Mouse (Mus musculus) urinary bladder, postnatal 36 days (tissue): Measurements from ENCODE around the gene Ccdc51.

Experiments used
- DNase-seq, 2 experiments: peaks; one replicate each; pipeline ENCODE4 v3.0.0; 2022; ENCODE audit warnings: low spot score in 2 of 2, mixed read lengths in 1 of 2

The Ccdc51 gene

GRCm38 (mm10) chr9:109082124-109082800 lies at the start of gene Ccdc51, which contains the start of gene Tma7:
Gene Ccdc51, plus strand, starts transcription at chr9:109082493.
Gene Tma7, minus strand, starts transcription at chr9:109082587.
- DNase-seq: peak; percentile 74 to 86

DNA sequence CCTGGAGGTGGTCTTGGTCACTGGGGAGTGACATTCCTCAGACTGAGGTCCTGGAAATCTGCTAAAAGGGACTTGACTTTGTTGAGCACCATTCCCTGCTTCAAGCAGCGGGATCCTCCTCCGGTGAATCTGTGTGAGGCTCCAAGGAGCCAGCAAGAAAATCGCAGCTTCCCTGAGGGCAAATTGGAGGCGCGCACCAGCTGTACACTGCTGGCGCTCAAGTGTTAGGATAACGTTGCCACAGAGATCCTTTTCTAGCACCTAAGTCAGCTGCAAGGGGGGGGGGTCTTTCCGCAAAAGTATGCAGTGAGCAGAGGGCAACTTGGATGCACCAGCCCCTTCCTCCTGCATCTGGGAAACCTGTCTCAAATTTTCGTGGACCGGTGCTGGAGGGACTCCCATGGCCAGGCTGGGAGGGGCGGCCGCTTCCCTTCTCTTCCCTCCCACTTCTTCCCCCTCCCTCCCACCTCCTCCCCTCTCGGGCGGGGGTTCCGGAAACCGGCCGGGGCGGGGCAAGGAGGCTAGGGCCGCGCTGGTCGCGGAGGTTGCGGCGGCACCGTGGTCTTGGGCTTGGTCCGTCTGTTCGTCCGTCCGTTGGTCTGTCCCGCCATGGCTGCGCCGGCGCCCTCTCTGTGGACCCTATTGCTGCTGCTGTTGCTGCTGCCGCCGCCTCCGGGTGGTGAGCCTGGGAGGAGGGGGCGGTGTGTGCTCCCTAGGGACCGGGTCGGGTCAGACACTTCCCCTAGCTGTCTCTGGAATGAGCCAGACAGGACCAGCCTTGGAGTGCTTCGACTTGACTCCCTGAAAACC lies 44.0 kb upstream of the Ccdc51 start, which contains the start of gene Shisa5:
TSS of gene Shisa5 (plus strand) at position 480 of the 810 bp plus-strand sequence.
- DNase-seq: peak; percentile 72 to 83

GRCm38 (mm10) chr9:109038901-109039364 lies 43.4 kb upstream of the Ccdc51 start:
- DNase-seq: peak; percentile 49 to 62

GRCm38 (mm10) chr9:109039681-109040080 lies 42.6 kb upstream of the Ccdc51 start:
- DNase-seq: no peak

DNA sequence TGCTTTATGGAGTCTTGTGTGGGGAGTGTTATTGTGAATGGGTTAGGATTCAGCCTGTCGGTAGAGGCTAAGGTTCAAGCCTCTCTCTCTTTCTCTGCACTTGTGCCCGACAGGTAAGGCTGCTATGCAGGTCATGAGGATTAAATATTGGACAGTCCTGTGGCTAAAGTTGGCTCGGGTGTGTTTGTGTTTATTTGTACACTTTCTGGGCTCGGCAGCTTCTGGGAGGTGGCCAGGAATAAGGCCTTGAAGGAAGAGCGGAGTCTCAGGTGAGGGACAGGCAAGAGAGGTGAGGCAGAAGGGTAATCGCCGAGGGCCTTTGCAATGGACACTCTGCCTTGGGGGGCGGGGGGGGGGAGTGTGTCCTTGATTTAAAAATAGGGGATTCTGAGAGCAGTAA lies 42.1 kb upstream of the Ccdc51 start:
- no peak for DNase-seq

GRCm38 (mm10) chr9:109040906-109041305 lies 41.4 kb upstream of the Ccdc51 start:
- DNase-seq: no peak

DNA sequence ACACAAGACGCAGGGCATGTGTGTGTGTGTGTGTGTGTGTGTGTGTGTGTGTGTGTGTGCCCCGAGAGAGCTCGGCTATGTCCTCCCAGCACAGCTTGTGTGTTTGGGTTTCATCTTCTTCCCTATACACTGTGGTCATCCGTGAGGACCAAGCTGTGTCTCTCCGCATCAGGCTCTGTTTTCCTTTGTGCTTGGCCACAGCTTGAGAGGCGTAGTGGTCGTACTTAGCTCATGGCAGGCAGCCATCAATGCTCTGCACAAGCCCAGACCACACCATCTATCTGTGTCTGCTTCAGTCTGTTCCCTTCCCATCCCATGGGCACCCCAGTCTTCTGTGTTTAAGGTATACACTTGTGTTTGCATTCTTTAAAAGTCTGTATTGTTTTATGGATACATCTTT lies 40.9 kb upstream of the Ccdc51 start:
- DNase-seq: no peak

DNA sequence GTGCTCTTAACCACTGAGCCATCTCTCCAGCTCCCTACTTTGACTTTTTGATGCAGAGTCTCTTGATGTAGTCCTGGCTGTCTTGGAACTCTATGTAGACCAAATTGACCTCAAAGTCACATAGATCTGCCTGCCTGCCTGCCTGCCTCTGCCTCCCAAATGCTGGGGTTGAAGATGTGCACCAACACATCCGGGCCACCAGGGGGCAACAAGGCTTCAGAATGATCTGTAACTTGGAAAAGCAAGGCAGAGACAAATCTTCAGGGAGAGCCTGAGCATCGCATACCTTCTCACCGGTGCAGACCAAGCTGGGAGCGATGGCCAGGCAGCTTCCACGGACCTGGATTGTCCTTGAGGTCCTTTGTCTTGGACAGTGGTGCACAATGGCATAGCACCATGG lies 36.0 kb upstream of the Ccdc51 start:
- DNase-seq: peak in 1 of 2 experiments; percentile 58

DNA sequence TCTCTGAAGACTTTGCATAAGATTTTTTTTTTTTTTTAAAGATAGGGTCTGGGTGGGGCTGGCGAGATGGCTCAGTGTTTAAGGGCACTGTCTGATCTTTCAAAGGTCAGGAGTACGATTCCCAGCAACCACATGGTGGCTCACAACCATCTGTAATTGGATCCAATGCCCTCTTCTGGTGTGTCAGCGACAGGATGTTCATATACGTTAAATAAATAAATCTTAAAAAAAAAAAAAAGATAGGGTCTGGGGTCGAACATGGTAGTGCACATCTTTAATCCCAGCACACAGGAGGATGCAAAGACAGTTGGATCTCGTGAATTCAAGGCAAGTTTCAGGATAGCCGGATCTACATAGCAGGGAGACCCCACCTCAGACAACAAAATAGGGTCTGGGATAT lies 33.0 kb upstream of the Ccdc51 start:
- DNase-seq: no peak

DNA sequence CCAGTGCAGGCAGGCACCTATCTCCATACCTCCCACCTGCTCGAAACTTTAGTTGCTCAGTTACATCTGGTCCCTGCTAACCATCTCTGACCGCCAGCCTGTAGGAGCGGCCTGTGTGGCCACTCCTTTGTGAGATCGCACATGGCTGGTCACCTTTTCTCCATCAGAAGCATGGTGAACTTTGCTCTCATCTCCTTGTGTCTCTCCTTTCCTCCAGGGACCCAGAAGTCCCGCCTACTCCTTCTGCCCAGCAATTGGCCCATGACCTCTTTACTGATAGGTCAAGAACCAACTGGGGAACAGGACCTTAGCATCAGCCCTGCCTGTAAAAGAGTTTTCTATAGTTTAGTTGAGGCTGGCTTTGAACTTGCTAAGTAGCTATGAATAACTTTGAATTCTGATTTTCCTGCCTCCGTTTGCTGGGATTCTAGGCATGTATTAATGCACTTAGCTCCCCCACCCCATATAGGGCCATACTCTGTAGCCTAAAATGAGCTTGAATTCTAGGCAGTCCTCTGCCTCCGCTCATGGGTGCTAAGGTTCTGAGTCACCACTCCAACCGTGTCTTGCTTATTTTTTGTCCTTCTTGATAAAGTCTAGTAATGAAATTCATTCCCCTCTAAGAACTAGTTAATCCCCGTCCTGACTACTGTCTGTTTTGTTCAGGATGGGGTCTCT lies 32.2 kb upstream of the Ccdc51 start:
- no peak for DNase-seq

- DNase-seq: no peak
These were observed 31.7 kb upstream of the Ccdc51 start for GRCm38 (mm10) chr9:109050674-109050997.

DNA sequence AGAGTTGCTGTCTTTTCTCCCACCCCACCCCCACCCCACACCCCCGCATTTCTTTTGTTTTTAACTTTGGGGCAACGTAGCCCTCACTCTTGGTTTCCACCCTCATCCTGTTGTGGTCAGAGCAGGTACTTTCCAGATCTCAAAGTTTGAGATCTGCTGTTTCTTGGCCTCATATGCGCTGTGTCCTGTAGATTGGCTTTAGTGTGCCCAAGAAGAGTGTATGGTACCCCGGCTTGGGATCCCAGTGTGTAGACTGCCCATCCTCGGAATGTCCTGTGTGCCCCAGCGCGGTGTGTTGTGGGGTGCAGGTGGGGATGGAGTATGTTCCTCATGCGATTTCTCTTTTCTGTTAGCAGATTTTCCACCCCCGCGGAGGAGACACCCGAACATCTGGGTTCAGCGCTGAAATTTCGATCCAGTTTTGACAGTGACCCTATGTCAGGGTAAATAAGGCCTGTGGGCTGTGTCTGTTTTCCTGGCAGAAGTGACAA lies 31.2 kb upstream of the Ccdc51 start:
- no peak for DNase-seq

DNA sequence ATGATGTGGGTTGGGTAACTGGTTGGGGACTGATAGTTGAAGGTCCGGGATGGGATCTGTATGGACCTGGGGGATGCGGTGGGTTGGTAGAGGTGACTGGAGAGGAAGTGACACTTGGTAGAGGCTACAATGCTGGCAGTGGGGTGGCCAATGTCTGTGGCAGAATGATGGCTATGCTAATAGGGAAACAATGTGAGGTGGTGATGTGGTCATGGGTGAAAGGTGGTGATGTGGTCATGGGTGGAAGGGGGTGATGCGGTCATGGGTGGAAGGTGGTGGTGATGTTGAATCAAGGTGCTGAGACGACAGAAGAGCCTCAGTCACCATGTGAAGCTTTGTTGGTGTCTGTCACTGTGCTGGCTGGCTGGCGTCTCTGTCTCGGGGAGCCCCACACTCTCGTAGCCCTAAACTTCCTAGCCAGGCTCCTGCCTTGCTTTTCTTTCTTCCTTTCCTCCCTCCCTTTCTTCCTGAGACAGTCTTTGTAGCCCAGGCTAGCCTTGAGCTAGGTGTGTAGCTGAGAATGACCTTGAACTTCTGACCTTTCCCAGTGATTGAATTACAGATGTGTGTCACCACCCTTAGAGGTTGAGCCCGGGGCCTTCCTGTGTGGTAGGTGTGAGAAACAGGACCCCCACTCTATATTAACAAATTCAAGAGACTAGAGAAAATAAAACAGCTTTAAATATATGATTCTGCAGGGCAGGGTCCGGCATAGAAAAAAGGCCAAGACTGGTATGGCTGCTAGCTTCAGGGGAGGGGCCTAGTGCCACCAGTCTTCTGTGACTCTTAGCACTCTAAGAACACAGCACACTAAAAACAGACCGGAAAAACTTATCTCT lies 30.4 kb upstream of the Ccdc51 start:
- DNase-seq: no peak

- no peak for DNase-seq
These were observed 29.6 kb upstream of the Ccdc51 start for GRCm38 (mm10) chr9:109052490-109053260.

GRCm38 (mm10) chr9:109053366-109053765 lies 28.9 kb upstream of the Ccdc51 start:
- no peak for DNase-seq

GRCm38 (mm10) chr9:109053851-109054250 lies 28.4 kb upstream of the Ccdc51 start:
- no peak for DNase-seq

DNA sequence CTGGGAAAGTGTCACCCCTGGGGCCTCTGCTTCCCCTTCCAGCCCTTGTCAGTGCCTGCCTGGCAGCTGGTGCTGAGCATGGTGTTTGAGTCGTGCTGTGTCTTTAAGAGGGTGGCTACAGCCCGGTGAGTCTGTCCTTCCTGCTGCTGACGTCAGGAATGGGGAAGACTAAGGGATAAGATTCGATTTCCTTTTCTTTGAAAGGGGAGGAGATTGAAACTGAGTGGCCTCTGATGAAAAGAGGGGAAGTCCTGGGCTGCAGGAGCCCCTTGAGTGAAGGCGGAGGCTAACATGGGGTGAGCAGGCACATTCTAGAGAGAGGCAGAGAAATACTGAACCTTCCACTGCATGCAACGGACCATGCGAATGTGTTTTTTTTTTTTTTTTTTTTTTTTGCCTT lies 27.6 kb upstream of the Ccdc51 start:
- DNase-seq: peak; percentile 52 to 67

GRCm38 (mm10) chr9:109055271-109056030 lies 26.8 kb upstream of the Ccdc51 start:
- no peak for DNase-seq

DNA sequence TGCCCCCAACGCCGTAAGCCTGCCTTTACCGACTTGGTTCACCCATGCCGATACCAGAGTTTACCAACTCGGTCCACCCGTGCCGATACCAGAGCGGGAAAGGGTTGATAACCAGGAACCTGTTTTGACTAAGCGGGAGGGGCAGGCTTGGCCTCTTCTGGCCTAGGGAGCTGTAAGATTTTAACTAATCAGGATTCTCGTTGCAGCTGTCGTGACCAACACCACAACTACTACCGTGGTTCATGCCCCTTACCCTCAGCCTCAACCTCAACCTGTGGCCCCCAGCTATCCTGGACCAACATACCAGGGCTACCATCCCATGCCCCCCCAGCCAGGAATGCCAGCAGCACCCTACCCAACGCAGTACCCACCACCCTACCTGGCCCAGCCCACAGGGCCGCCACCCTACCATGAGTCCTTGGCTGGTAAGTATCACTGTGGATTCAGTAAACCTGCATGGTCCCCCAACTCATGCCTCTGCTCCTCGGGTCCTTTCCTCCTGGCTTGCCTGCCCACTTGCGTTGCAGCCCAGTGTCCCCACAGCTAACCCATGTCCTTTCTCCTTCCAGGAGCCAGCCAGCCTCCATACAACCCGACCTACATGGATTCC lies 26.1 kb upstream of the Ccdc51 start:
- DNase-seq: no peak
